9 mouse cellular contexts compared by ENCODE assay signal in the genomic region with DNA sequence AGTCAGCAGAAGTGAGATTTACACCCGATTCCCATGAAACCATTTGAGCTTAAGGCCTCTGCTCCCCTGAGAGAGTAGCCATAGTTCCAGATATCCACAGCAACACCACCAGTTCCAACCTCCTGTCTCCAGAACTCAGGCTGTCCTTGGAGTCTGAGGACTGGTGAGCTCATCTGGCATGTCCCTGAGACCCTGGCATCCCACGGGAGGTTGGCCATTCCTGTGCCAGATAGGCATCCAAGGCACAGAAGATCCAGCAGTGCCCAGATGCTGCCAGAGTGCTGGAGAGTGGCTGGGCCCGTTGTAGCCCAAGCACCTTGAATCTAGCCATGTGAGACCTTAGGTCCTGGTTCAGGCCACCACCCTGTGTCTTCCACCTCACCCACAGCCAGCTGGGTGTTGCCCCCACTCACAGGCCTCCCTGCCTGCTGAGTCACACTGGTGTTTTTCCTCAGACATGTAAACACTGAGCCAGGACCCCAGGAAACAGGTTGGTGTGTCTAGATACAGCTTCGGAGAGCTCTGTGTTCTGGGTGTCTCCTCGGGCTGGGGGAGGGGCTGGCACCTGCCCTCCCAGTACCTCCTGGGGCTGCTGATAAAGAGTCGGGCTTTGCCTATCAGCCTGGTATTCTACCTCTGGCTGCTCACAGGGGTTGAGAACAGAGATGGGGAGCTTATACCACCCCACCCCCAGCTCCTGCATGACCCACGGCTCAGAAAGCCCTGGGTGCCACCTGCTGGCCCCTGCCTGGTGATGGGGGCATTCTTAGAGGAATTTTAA. TPM values are rescaled to one million over a fixed set of nuclear protein-coding genes. Genes with fewer than 3 reads are reported as not detected.
A peak's percentile ranks its signal among the peaks of the same experiment; 100 is the strongest.
DNase-seq lines count a peak whose midpoint lies in the region; ATAC-seq and TF ChIP-seq lines count a peak whose summit lies in the region.
"Had no signal": no experiment of that assay in that cellular context is flagged by ENCODE, and none has a peak within 500 bp of the region (broad histone marks: within the 10 kb centered on the region; RNA-seq: fewer than 3 reads in every experiment).

No protein-coding gene starts in this region.

- no peaks in the 10 kb centered on the region for H3K9me3 ChIP-seq in intestine, embryonic 14.5 days (ENCODE audit: control insufficient read depth, low read length)
- H3K9me3 ChIP-seq in intestine, postnatal 0 days (ENCODE audit: control insufficient read depth) = no peaks in the 10 kb centered on the region
- H3K9me3 ChIP-seq: hindbrain, embryonic 13.5 days had no signal

- H3K27me3 ChIP-seq in intestine, embryonic 14.5 days (replicated peaks; ENCODE audit: control insufficient read depth, insufficient read depth, low read length) = no peaks in the 10 kb centered on the region
- H3K27me3 ChIP-seq in intestine, postnatal 0 days (replicated peaks; ENCODE audit: control insufficient read depth, insufficient read depth, low read length) = no peaks in the 10 kb centered on the region
- H3K27me3 ChIP-seq: hindbrain, embryonic 13.5 days had no signal

- peaks cover 19% of the 10 kb centered on the region for H3K36me3 ChIP-seq in intestine, embryonic 14.5 days (ENCODE audit: control insufficient read depth, insufficient read depth, low read length)
- peaks cover 20% of the 10 kb centered on the region for H3K36me3 ChIP-seq in intestine, postnatal 0 days (ENCODE audit: control insufficient read depth, insufficient read depth)

- intact Hi-C loops in left cerebral cortex, postnatal 4 days (cut with DNase I) = no loop called here

- H3K9ac ChIP-seq in intestine, embryonic 14.5 days (ENCODE audit: low read length) = no peak overlapping the region
- no peak overlapping the region for H3K9ac ChIP-seq in intestine, postnatal 0 days (ENCODE audit: low read depth, low read length)
- H3K9ac ChIP-seq: hindbrain, embryonic 13.5 days had no signal

- TF ChIP-seq CTCF in intestine, postnatal 0 days (IDR thresholded peaks at IDR 0.05; ENCODE audit: low read depth) = no peak

- no peak overlapping the region for H3K4me2 ChIP-seq in intestine, embryonic 14.5 days (ENCODE audit: low read length)
- no peak overlapping the region for H3K4me2 ChIP-seq in intestine, postnatal 0 days (replicated peaks; ENCODE audit: low read depth)
- H3K4me2 ChIP-seq: hindbrain, embryonic 13.5 days had no signal

- DNase-seq in intestine, embryonic 14.5 days (ENCODE audit: low spot score) = no peak
- DNase-seq in liver = peak; percentile 95
- peak; percentile 88 to 89 for DNase-seq in spleen, postnatal 4 days (ENCODE audit: low spot score in 2 of 2)
- no peak for DNase-seq in kidney, adult 9 months
- DNase-seq in embryo, embryonic 10 days (ENCODE audit: low spot score) = no peak
- DNase-seq in left cerebral cortex, postnatal 4 days = no peak

- 0 out of 2 replicates have a peak, but pooled peaks have one; percentile 20 for ATAC-seq in intestine, embryonic 14.5 days (replicated peaks; ENCODE audit: low FRiP score, low TSS enrichment, low read depth)
- no peak; the same call in 1 of the 2 replicates for ATAC-seq in intestine, postnatal 0 days
- ATAC-seq in activated CD4-positive, CD25-positive, alpha-beta regulatory T cell, adult 4 months = peak; percentile 34

- H3K27ac ChIP-seq in intestine, embryonic 14.5 days (ENCODE audit: low read depth) = no peak overlapping the region
- H3K27ac ChIP-seq in intestine, postnatal 0 days (ENCODE audit: low read depth, low read length) = no peak overlapping the region
- H3K27ac ChIP-seq: hindbrain, embryonic 13.5 days had no signal

- no peaks in the 10 kb centered on the region for H3K4me1 ChIP-seq in intestine, embryonic 14.5 days (replicated peaks; ENCODE audit: control insufficient read depth, insufficient read depth, low read length)
- H3K4me1 ChIP-seq in intestine, postnatal 0 days (replicated peaks; ENCODE audit: control insufficient read depth, insufficient read depth, low read length) = no peaks in the 10 kb centered on the region
- H3K4me1 ChIP-seq: hindbrain, embryonic 13.5 days had no signal

- H3K4me3 ChIP-seq in intestine, embryonic 14.5 days (ENCODE audit: low read depth, low read length) = no peak overlapping the region
- no peak overlapping the region for H3K4me3 ChIP-seq in intestine, postnatal 0 days (ENCODE audit: low read depth, low read length)
- H3K4me3 ChIP-seq: hindbrain, embryonic 13.5 days had no signal

- WGBS in intestine, embryonic 14.5 days = 72% methylated on average over 7 of the region's 7 CpGs
- 63% methylated on average over 7 of the region's 7 CpGs for WGBS in intestine, postnatal 0 days

RNA-seq across cellular contexts. Expression of gene Rbm38, which starts 17.7 kb away (rescaled TPM):
- 49.4 and 53.0 TPM in 2 replicates for polyA plus RNA-seq in intestine, embryonic 14.5 days (2014; fragmentation: Nextera tagmentation; extraction: Ambion mirVana)
- 39.0 and 39.8 TPM in 2 replicates for polyA plus RNA-seq in intestine, postnatal 0 days (2015; fragmentation: Nextera tagmentation; extraction: Ambion mirVana)
- polyA plus RNA-seq in activated CD4-positive, CD25-positive, alpha-beta regulatory T cell, adult 4 months (2017; shearing (Covaris generic)) = 100 to 1,000 TPM; 154 to 186 TPM
- 1 to 10 TPM; 7.5 to 8.1 TPM for total RNA-seq in left cerebral cortex, postnatal 4 days (2021)

RNA-seq across cellular contexts. Expression of gene Rae1, which starts 38.1 kb away (rescaled TPM):
- polyA plus RNA-seq in intestine, embryonic 14.5 days (2014; fragmentation: Nextera tagmentation; extraction: Ambion mirVana) = 143 and 150 TPM in 2 replicates
- polyA plus RNA-seq in intestine, postnatal 0 days (2015; fragmentation: Nextera tagmentation; extraction: Ambion mirVana) = 62.8 and 63.5 TPM in 2 replicates
- polyA plus RNA-seq in activated CD4-positive, CD25-positive, alpha-beta regulatory T cell, adult 4 months (2017; shearing (Covaris generic)) = 10 to 100 TPM; 54.5 to 63.6 TPM
- 10 to 100 TPM; 85.7 to 98.0 TPM for total RNA-seq in left cerebral cortex, postnatal 4 days (2021)

Comparison
In these comparisons a context has a peak if more than half of its experiments do, and no peak if none do; other contexts are left out.
1. DNase-seq: peak in liver (single experiment) and spleen, postnatal 4 days (2 of 2); none in intestine, embryonic 14.5 days (single experiment), kidney, adult 9 months (single experiment), embryo, embryonic 10 days (single experiment) and left cerebral cortex, postnatal 4 days (single experiment).